Mouse (Mus musculus) midbrain, embryonic 13.5 days (tissue): ENCODE measurements around the gene Foxn3. TPM values are rescaled to one million over a fixed set of nuclear protein-coding genes. Genes with fewer than 3 reads are reported as not detected.
A peak's percentile ranks its signal among the peaks of the same experiment; 100 is the strongest.

Source experiments
- ATAC-seq: fragments of 200-750 bp; cut with Nextera tagmentation; 2 replicates; pipeline ENCODE4 v1.8.0; 2017; ENCODE audit warnings: mild to moderate bottlenecking, moderate TSS enrichment, moderate library complexity
- H3K27ac ChIP-seq: fragments of 300-500 bp; sonication (generic); 2 replicates; pipeline ENCODE4 v1.5.1; 2015; ENCODE audit warnings: inconsistent platforms, mild to moderate bottlenecking, moderate library complexity
- H3K27me3 ChIP-seq: fragments of 300-500 bp; sonication (generic); 2 replicates; pipeline ENCODE4 v1.6.1; 2015; ENCODE audit warnings: mild to moderate bottlenecking, inconsistent platforms
- H3K36me3 ChIP-seq: fragments of 300-500 bp; sonication (generic); 2 replicates; pipeline ENCODE4 v1.6.1; 2015; ENCODE audit warnings: mild to moderate bottlenecking, inconsistent platforms
- H3K4me1 ChIP-seq: fragments of 300-500 bp; sonication (generic); replicated peaks from 2 replicates; pipeline ENCODE4 v1.6.1; 2015; ENCODE audit warnings: inconsistent platforms
- H3K4me2 ChIP-seq: fragments of 300-500 bp; sonication (generic); replicated peaks from 2 replicates; pipeline ENCODE4 v1.6.1; 2015; ENCODE audit warnings: moderate library complexity, mild to moderate bottlenecking, inconsistent platforms
- H3K4me3 ChIP-seq: fragments of 300-500 bp; sonication (generic); replicated peaks from 2 replicates; pipeline ENCODE4 v1.5.1; 2015; ENCODE audit warnings: mild to moderate bottlenecking, inconsistent platforms
- H3K9ac ChIP-seq: fragments of 300-500 bp; sonication (generic); replicated peaks from 2 replicates; pipeline ENCODE4 v1.6.1; 2015; ENCODE audit warnings: mild to moderate bottlenecking, inconsistent platforms
- H3K9me3 ChIP-seq: fragments of 300-500 bp; sonication (generic); 2 replicates; pipeline ENCODE4 v1.6.1; 2016; ENCODE audit warnings: mild to moderate bottlenecking, inconsistent platforms
- WGBS: fragments of 180-500 bp; shearing (Covaris S2); methylation state at CpG from one replicate; pipeline ENCODE4 v1.1.7; 2015; 5-methylcytosine and 5-hydroxymethylcytosine counted together
- polyA plus RNA-seq: library from polyadenylated mRNA; unstranded; fragments of >200 nt; fragmentation: Nextera tagmentation; extraction: Ambion mirVana; gene quantifications from 2 replicates; pipeline ENCODE4 v1.2.1, GENCODE M21; 2015

Foxn3 gene
- polyA plus RNA-seq = 70.1 and 83.7 TPM in 2 replicates

DNA sequence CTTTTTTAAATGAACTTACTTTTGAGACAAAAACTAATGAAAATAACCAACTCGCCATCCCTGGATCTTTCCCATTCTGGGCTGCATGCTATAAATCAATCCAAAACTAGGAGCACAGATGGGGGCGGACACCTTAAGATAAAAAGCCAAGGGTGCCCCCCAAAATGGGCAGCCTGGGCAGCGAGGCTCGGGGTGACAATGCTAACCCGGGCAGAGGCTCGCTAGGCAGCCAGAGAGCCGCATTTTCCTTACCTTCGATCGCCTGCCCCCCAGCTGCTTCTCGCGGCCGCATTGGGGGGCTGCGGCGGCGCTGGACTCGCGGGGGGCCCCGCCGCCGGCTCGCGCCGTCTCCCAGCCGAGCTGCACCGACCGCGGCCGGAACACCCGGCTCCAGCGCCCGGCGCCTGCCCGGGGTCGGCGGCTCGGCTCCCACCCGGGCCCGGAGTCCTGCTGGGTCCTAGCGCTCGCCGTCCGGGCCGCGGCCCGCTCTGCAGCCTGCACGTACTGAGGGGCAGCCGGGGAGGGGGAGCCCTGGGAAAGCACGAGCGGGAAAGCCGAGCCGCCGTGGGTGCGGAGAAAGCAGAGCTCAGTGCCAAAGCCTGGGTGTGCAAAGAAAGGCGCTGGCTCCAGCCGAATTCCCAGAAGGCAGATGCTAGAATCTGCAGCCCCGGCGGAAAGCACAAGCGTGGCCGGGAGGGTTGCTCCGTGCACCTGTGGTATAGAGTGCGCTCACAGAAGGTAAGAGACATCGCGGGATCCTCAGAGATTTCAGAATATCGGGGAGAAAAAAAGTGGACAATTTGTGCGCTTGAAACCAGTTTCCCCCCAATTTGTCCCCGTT, at the start of gene Foxn3:
Gene Foxn3, minus strand, starts transcription at position 364 of the 841 bp plus-strand sequence.
- Histone ChIP-seq H3K4me3 (peak within 1 kb of the TSS; percentile 84), H3K4me1 (peaks cover 21% of the 10 kb centered on the region), H3K27me3 (peaks cover 5% of the 10 kb centered on the region; the same call in 1 of the 2 replicates), H3K4me2 (peak within 1 kb of the TSS; percentile 59), H3K9ac (peak within 1 kb of the TSS; percentile 89), H3K27ac (peak within 1 kb of the TSS; percentile 87), H3K36me3 (no peaks in the 10 kb centered on the region), H3K9me3 (no peaks in the 10 kb centered on the region)
- ATAC-seq = peak; percentile 95
- under 1% methylated on average over 65 of the region's 66 CpGs for WGBS

DNA sequence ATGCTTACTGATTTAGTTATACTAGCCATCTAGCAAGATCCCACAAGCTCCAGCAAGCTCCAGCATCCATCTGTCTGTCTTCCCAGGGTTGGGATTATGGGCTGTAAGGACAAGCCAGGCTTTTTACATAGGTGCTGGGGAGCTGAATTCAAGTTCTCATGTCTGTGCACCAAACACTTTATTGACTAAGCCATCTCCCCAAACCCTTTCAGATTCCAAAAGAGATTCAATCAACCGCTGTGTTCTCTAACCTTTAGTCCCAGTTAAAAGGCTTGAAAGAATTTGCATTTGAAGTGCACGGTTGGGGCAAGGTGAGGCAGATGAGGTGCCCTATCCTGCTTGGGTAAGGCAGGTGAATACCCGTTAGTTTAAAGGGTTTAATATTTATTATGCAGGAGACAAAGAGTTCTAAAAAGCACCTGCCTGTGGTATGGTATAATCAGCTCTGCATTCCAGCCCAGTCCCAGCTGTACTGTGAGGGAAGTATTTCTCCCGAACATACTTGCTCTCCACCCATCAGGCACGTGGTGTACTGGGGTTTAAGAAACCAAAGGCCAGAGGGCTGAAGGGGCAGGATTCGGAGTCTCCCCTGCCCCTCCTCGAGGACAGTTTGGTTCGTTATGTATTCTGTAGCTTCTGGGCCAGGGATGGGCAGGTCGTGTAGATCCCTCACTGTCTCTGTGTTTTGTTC, 48.9 kb upstream of the Foxn3 start:
- ATAC-seq = no peak
- Histone ChIP-seq H3K9ac (no peak overlapping the region), H3K4me3 (no peak overlapping the region), H3K9me3 (no peaks in the 10 kb centered on the region), H3K27me3 (no peaks in the 10 kb centered on the region), H3K36me3 (no peaks in the 10 kb centered on the region), H3K27ac (no peak overlapping the region), H3K4me1 (peaks cover 6% of the 10 kb centered on the region; the same call in 1 of the 2 replicates), H3K4me2 (no peak overlapping the region)
- 41% methylated on average over 9 of the region's 9 CpGs for WGBS

DNA sequence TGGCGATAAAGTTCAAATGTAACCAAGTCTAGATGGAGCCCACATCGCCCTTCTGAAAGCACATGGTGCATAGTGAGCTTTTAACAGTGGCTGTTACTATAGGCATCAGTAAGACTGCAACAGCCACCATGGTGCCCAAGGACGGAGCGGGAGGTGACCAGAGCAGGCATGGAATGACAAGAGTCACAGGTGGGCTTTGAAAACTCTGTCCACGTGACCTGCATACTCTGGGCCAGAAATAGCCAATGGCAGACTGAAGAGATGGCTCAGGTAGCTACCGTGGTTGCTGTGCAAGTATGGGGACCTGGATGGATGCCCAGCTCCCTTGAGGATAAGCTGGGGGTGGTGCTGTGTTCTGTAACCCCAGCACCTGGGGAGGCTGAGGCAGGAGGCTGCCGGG, 47.5 kb upstream of the Foxn3 start:
- 92% methylated on average over 7 of the region's 7 CpGs for WGBS
- Histone ChIP-seq H3K4me3 (no peak overlapping the region), H3K27ac (no peak overlapping the region), H3K9me3 (no peaks in the 10 kb centered on the region), H3K4me2 (no peak overlapping the region), H3K9ac (no peak overlapping the region), H3K4me1 (no peaks in the 10 kb centered on the region), H3K27me3 (no peaks in the 10 kb centered on the region), H3K36me3 (no peaks in the 10 kb centered on the region)
- ATAC-seq = no peak

DNA sequence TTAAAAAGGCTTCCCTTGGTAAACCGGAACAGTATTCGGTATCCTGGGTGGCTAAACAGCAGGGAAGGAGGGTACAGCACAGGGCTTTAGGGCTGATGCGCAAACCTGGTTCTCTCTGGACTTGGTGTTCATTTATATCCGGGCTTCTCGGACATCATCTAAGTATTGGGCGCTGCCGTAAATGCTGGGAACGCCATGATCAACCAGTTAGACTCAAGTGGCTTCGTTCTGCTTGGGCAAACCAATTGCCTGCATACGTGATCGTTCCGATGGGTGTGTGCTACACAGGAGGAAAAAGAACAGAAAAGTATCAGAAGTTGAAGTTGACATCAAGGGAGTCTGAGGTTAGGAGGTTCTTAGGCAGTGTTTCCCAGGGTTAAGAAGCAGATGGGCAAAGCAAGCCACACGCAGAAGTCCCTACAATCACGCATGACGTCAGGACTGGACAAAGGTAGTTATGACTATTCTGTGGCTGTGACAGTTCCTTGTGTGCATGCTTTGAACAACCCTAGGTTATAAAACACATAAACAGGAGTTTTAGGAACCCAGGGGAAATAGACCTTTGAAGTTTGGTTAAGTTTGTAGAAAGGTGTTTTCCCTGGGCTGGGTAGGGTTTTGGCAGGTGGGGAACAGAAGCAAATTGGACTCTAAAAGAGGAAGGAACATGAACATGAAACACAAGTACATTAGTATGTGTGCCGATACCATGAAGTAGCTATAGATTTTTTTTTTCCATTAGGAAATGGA, 46.9 kb upstream of the Foxn3 start:
- no peaks in the 10 kb centered on the region for H3K4me1 ChIP-seq
- H3K9ac ChIP-seq = no peak overlapping the region
- no peak overlapping the region for H3K4me3 ChIP-seq
- no peaks in the 10 kb centered on the region for H3K27me3 ChIP-seq
- H3K27ac ChIP-seq = no peak overlapping the region
- no peaks in the 10 kb centered on the region for H3K9me3 ChIP-seq
- 93% methylated on average over 16 of the region's 16 CpGs for WGBS
- H3K36me3 ChIP-seq = no peaks in the 10 kb centered on the region
- H3K4me2 ChIP-seq = no peak overlapping the region
- ATAC-seq = no peak

DNA sequence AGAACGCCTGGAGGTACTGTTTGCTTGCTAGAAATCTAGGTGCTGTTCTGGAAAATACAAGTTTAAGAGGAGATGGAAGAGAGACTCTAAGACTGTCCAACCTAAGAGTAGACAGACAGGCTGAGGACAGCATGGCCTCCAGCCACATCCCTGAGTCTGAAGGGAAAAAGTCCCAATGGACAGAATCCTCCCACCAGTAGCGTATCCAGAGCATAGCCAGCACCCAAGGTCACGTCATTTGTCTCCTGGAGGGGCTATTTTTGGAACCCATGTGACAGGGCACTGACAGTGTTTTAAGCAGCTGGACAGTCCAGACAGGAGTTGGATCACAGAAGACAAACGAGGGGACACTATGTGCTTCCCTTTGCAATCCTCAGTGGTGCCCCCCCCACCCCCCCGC, 46.3 kb upstream of the Foxn3 start:
- Histone ChIP-seq H3K4me1 (no peaks in the 10 kb centered on the region), H3K36me3 (no peaks in the 10 kb centered on the region), H3K27ac (no peak overlapping the region), H3K9ac (no peak overlapping the region), H3K9me3 (no peaks in the 10 kb centered on the region), H3K4me2 (no peak overlapping the region), H3K4me3 (no peak overlapping the region), H3K27me3 (no peaks in the 10 kb centered on the region)
- ATAC-seq = no peak
- WGBS = 87% methylated on average over 5 of the region's 5 CpGs

DNA sequence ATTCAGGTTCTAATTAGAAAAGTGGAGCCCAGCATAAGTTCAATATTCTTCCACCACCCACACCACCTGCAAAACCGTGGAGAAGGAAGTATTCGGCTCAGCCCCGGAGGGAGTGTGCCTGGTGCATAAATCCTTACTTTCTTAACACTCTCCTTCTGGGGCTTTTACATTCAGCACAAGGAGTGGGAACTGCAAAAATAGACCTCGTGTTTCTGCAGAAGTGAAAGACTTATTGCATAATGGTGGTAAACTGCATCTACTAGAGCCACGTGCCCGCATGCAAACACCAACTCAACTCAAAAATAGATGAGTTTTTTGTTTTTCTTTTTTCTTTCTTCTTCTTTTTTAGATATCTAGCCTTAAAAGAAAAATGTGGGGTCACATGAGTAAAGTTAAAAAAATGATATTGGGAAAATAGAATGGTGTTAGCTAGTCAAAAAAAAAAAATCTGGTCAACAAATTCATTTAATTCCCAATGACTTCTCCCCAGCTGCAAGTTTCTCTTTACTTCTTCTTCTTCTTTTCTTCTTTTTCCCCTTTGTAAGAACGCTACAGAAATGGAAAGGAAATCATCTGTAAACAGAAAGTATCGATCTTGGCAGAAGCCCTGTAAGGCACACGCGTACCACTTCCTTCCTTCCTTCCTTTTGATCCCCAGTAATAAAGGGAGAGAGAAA, 45.0 kb upstream of the Foxn3 start:
- Histone ChIP-seq H3K27ac (no peak overlapping the region), H3K36me3 (no peaks in the 10 kb centered on the region), H3K4me3 (no peak overlapping the region), H3K4me1 (0 out of 2 replicates have a peak, but pooled peaks cover 6% of the 10 kb centered on the region), H3K4me2 (no peak overlapping the region), H3K9me3 (no peaks in the 10 kb centered on the region), H3K9ac (no peak overlapping the region), H3K27me3 (no peaks in the 10 kb centered on the region)
- 89% methylated on average over 10 of the region's 10 CpGs for WGBS
- no peak for ATAC-seq

DNA sequence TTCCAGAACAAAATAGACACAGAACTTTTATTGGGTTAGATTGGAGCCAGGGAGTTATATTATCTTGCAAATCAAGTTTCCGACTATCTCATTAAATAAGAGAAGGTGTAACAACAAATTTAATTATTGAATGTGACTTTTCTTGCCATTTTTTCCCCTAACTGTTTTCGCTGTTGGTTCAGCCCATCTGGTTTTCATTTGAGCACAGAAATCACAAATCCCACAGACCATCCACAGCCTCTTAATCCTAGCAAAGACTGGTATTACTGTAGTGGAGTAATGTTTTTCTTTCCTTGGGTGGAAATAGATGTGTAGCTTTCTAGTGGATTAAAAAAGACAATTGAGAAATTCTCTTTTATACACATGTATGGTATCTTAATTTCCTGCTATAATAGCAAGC, 40.0 kb upstream of the Foxn3 start:
- Histone ChIP-seq H3K4me3 (no peak overlapping the region), H3K36me3 (no peaks in the 10 kb centered on the region), H3K27me3 (no peaks in the 10 kb centered on the region), H3K4me2 (no peak overlapping the region), H3K4me1 (0 out of 2 replicates have a peak, but pooled peaks cover 6% of the 10 kb centered on the region), H3K9ac (no peak overlapping the region), H3K27ac (no peak overlapping the region), H3K9me3 (no peaks in the 10 kb centered on the region)
- 85% methylated on average over 2 of the region's 2 CpGs for WGBS
- ATAC-seq = no peak

DNA sequence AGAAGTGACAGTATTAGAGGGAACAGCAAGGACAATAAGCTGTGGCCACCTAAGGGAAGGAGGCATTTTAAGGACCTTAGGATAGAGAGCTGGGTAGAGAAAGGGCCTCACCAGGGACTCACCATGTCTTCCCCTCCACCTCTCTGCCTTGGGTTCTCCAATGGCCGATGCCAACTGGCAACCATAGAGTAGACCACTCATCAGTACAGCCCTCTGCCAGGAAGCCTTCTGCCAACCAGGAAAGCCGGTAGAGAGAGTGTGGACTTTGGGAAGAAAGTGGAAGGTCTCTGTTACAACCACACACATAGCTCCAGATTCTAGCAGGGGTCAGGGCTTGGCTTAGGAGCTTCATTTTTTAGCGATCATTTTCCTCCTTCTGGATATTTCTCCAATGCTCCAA, 38.5 kb upstream of the Foxn3 start:
- 89% methylated on average over 3 of the region's 3 CpGs for WGBS

DNA sequence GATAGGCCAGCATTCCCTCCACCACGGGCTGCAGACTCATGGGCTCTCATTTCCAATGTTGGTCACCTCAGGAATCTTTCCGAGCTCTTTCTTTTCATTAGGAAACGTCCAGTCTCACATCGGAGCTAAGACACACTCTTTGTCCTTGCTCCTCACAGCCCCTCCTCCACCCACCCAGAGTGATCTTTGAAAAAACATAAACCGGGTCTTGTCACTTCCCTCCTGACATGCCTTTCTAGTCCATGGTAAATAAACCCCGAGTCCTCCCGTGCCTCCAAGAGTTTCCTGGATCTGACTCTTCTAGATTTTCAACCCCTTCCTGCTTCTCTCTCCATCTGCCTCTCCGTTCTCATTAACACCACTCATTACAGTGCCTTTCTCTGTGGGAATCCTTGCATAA, 38.0 kb upstream of the Foxn3 start:
- Histone ChIP-seq H3K4me1 (0 out of 2 replicates have a peak, but pooled peaks cover 6% of the 10 kb centered on the region), H3K4me2 (no peak overlapping the region), H3K27me3 (no peaks in the 10 kb centered on the region), H3K9ac (no peak overlapping the region), H3K27ac (no peak overlapping the region), H3K9me3 (no peaks in the 10 kb centered on the region), H3K4me3 (no peak overlapping the region), H3K36me3 (no peaks in the 10 kb centered on the region)
- WGBS = 75% methylated on average over 8 of the region's 8 CpGs
- no peak for ATAC-seq

More for the DNA sequence above, 38.5 kb upstream of the Foxn3 start:
- ATAC-seq = no peak
- no peak overlapping the region for H3K4me3 ChIP-seq
- no peaks in the 10 kb centered on the region for H3K36me3 ChIP-seq
- H3K27me3 ChIP-seq = no peaks in the 10 kb centered on the region
- no peak overlapping the region for H3K27ac ChIP-seq
- H3K4me1 ChIP-seq = 0 out of 2 replicates have a peak, but pooled peaks cover 6% of the 10 kb centered on the region
- no peaks in the 10 kb centered on the region for H3K9me3 ChIP-seq
- H3K9ac ChIP-seq = no peak overlapping the region
- H3K4me2 ChIP-seq = no peak overlapping the region

DNA sequence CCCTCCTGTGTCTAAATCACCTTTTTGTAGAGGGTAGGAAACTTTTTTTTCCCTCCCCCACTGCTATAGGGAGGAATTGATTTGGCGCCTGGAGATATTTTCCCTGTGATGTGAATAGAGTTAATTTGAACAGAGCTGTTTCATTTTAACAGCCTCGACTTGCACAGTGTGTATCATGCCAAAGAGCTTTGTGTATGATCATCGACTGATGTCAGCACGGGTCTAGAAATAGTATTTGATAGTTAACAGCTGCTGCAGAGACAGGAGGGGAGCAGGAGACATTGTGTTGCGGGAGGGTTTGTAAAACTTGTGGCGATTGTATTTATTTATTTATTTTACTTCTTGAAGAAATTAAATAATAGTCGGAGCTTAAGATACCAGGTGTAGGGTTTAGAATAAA, 36.2 kb upstream of the Foxn3 start:
- H3K9me3 ChIP-seq = no peaks in the 10 kb centered on the region
- 0 out of 2 replicates have a peak, but pooled peaks cover 6% of the 10 kb centered on the region for H3K4me1 ChIP-seq
- H3K27me3 ChIP-seq = no peaks in the 10 kb centered on the region
- H3K27ac ChIP-seq = no peak overlapping the region
- H3K9ac ChIP-seq = no peak overlapping the region
- H3K36me3 ChIP-seq = no peaks in the 10 kb centered on the region
- no peak overlapping the region for H3K4me3 ChIP-seq
- ATAC-seq = no peak
- H3K4me2 ChIP-seq = no peak overlapping the region
- 77% methylated on average over 7 of the region's 7 CpGs for WGBS

DNA sequence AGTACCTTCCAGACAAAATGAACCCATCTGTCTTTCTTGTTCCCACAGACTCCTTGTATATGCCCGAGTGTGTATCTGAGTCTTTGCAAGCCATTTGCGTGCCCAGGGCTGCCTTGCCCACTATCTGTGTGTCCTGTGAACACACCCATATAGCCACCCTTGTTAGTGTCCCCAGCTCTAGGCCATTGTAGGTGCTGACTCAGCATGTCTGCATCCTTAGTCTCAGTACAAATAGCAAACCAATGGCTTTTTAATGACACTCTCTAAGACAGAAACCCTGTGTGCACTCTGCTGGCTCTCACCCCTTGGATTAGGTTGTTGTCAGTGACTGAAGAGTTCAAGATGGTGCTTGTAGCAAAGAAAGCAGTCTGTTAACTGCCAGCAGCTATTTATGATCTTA, 33.0 kb upstream of the Foxn3 start:
- Histone ChIP-seq H3K36me3 (no peaks in the 10 kb centered on the region), H3K27ac (no peak overlapping the region), H3K27me3 (no peaks in the 10 kb centered on the region), H3K9ac (no peak overlapping the region), H3K4me2 (no peak overlapping the region), H3K4me3 (no peak overlapping the region), H3K4me1 (no peaks in the 10 kb centered on the region), H3K9me3 (no peaks in the 10 kb centered on the region; the same call in 1 of the 2 replicates)
- no peak for ATAC-seq
- 88% methylated on average over 2 of the region's 2 CpGs for WGBS
